Mouse (Mus musculus): Measurements from ENCODE around the gene Tdrd1.
A peak's percentile ranks its signal among the peaks of the same experiment; 100 is the strongest.

GRCm38 (mm10) chr19:56800930-56801655 is 24.9 kb upstream of the Tdrd1 start:
- TF ChIP-seq CTCF (IDR thresholded peaks at IDR 0.05) (no peak), EP300 (IDR thresholded peaks at IDR 0.05) (peak; percentile 75)
